Mouse (Mus musculus) ES-Bruce4 (cell line): Measurements from ENCODE around the gene Tln1. TPM values are rescaled to one million over a fixed set of nuclear protein-coding genes. Genes with fewer than 3 reads are reported as not detected.

Source experiments
- H3K27ac ChIP-seq: 2 replicates; pipeline ENCODE4 v1.5.1; 2012; ENCODE audit warnings: low read length, inconsistent platforms; ENCODE audit not compliant: insufficient read depth
- H3K27me3 ChIP-seq: 2 replicates; pipeline ENCODE4 v1.6.1; 2012; ENCODE audit warnings: mild to moderate bottlenecking, low read length, inconsistent platforms; ENCODE audit not compliant: control insufficient read depth, poor library complexity, insufficient read depth, severe bottlenecking
- H3K36me3 ChIP-seq: 2 replicates; pipeline ENCODE4 v1.6.1; 2012; ENCODE audit warnings: inconsistent platforms, mild to moderate bottlenecking, low read length, moderate library complexity; ENCODE audit not compliant: control insufficient read depth, poor library complexity, insufficient read depth, severe bottlenecking
- H3K4me1 ChIP-seq: one replicate; pipeline ENCODE4 v1.8.1; 2011; ENCODE audit warnings: low read length; ENCODE audit not compliant: control insufficient read depth, insufficient read depth
- H3K4me3 ChIP-seq: 2 replicates; pipeline ENCODE4 v1.5.1; 2011; ENCODE audit warnings: low read depth, mild to moderate bottlenecking, low read length
- H3K9ac ChIP-seq: 2 replicates; pipeline ENCODE4 v1.6.1; 2012; ENCODE audit warnings: low read depth, mild to moderate bottlenecking, inconsistent platforms; ENCODE audit not compliant: poor library complexity, severe bottlenecking
- H3K9me3 ChIP-seq: replicated peaks from 2 replicates; pipeline ENCODE4 v1.6.1; 2012; ENCODE audit warnings: mild to moderate bottlenecking, low read length, inconsistent platforms; ENCODE audit not compliant: control insufficient read depth, poor library complexity, insufficient read depth, severe bottlenecking
- CTCF ChIP-seq: IDR thresholded peaks from one replicate; pipeline ENCODE4 v1.8.1; 2011; ENCODE audit warnings: low read depth, low read length
- EP300 ChIP-seq: IDR thresholded peaks from 2 replicates; pipeline ENCODE4 v1.6.1; 2011; ENCODE audit warnings: low read depth, low read length; ENCODE audit not compliant: insufficient read depth
- POLR2A ChIP-seq: IDR thresholded peaks from one replicate; pipeline ENCODE4 v1.8.1; 2011; ENCODE audit warnings: low read length; ENCODE audit not compliant: insufficient read depth
- polyA plus RNA-seq: library from polyadenylated mRNA; stranded (reverse); fragments of >200 nt; gene quantifications from 2 replicates; pipeline ENCODE4 v1.2.4, GENCODE M21; 2011; ENCODE audit warnings: low read depth; ENCODE audit not compliant: missing spikeins, insufficient read depth, insufficient read length

Gene Tln1
- polyA plus RNA-seq, 1 experiment, result 92.5 TPM

GRCm38 (mm10) chr4:43483535-43484091 lies 78.9 kb downstream of the Tln1 start, which contains the start of gene Sit1:
TSS of gene Sit1 (minus strand) at chr4:43483734.
- H3K4me3 ChIP-seq, result no peak within 1 kb of the TSS
- H3K27ac ChIP-seq, result no peak within 1 kb of the TSS
- no peaks in the 10 kb centered on the region for H3K36me3 ChIP-seq
- no peaks in the 10 kb centered on the region for H3K9me3 ChIP-seq
- no peak within 1 kb of the TSS for H3K9ac ChIP-seq
- TF ChIP-seq POLR2A (no peak), EP300 (no peak), CTCF (no peak)
- H3K4me1 ChIP-seq, result peaks cover 2% of the 10 kb centered on the region
- no peaks in the 10 kb centered on the region for H3K27me3 ChIP-seq

- Histone ChIP-seq H3K27ac (no peak overlapping the region), H3K4me3 (no peak overlapping the region), H3K27me3 (no peaks in the 10 kb centered on the region), H3K9me3 (no peaks in the 10 kb centered on the region), H3K36me3 (no peaks in the 10 kb centered on the region), H3K4me1 (peaks cover 2% of the 10 kb centered on the region), H3K9ac (no peak overlapping the region)
- TF ChIP-seq EP300 (no peak), POLR2A (no peak), CTCF (no peak)
Measured at GRCm38 (mm10) chr4:43482591-43482990, 79.9 kb downstream of the Tln1 start.

- no peak overlapping the region for H3K9ac ChIP-seq
- TF ChIP-seq EP300 (no peak), POLR2A (no peak), CTCF (no peak)
- no peaks in the 10 kb centered on the region for H3K27me3 ChIP-seq
- no peaks in the 10 kb centered on the region for H3K36me3 ChIP-seq
- H3K4me1 ChIP-seq, result peaks cover 2% of the 10 kb centered on the region
- no peaks in the 10 kb centered on the region for H3K9me3 ChIP-seq
- H3K4me3 ChIP-seq, result no peak overlapping the region
- no peak overlapping the region for H3K27ac ChIP-seq
Measured at GRCm38 (mm10) chr4:43481894-43482456, 80.5 kb downstream of the Tln1 start.

Other genes with a start within 250 kb of the Tln1 start
- gene Rusc2, start 180.7 kb downstream of the Tln1 start, polyA plus RNA-seq, result 24.9 and 27.0 TPM in 2 replicates
- gene Fam166b, start 133.6 kb downstream of the Tln1 start, polyA plus RNA-seq, result 2.1 and 2.4 TPM in 2 replicates
- 12.6 and 14.9 TPM in 2 replicates for gene Tesk1, start 120.8 kb downstream of the Tln1 start, polyA plus RNA-seq
- gene Cd72, start 108.1 kb downstream of the Tln1 start, polyA plus RNA-seq, result not detected in 2 replicates
- not detected in 2 replicates for gene Sit1, start 79.0 kb downstream of the Tln1 start, polyA plus RNA-seq
- gene Ccdc107, start 69.8 kb downstream of the Tln1 start, polyA plus RNA-seq, result 16.5 and 17.8 TPM in 2 replicates
- gene Arhgef39, start 63.0 kb downstream of the Tln1 start, polyA plus RNA-seq, result 33.1 and 40.8 TPM in 2 replicates
- gene Car9, start 55.7 kb downstream of the Tln1 start, polyA plus RNA-seq, result 0.61 and 0.75 TPM in 2 replicates
- gene Tpm2, start 38.9 kb downstream of the Tln1 start, polyA plus RNA-seq, result 81.8 and 86.0 TPM in 2 replicates
- 24.0 and 24.4 TPM in 2 replicates for gene Creb3, start 359 bp downstream of the Tln1 start, polyA plus RNA-seq
- gene Rgp1, start 16.0 kb upstream of the Tln1 start, polyA plus RNA-seq, result 27.9 and 30.9 TPM in 2 replicates
- 6.6 and 8.9 TPM in 2 replicates for gene Gba2, start 16.2 kb upstream of the Tln1 start, polyA plus RNA-seq
- gene Msmp, start 21.8 kb upstream of the Tln1 start, polyA plus RNA-seq, result not detected in 2 replicates
- gene Npr2, start 69.2 kb upstream of the Tln1 start, polyA plus RNA-seq, result 3.1 and 5.1 TPM in 2 replicates
- 0.50 and 0.97 TPM in 2 replicates for gene Spag8, start 90.9 kb upstream of the Tln1 start, polyA plus RNA-seq
- 30.1 and 33.4 TPM in 2 replicates for gene Hint2, start 93.8 kb upstream of the Tln1 start, polyA plus RNA-seq
- gene Tmem8b, start 106.3 kb upstream of the Tln1 start, polyA plus RNA-seq, result 4.5 and 5.0 TPM in 2 replicates
- 0.19 and 0.55 TPM in 2 replicates for gene Fam221b, start 106.5 kb upstream of the Tln1 start, polyA plus RNA-seq
- gene Olfr70, start 138.1 kb upstream of the Tln1 start, polyA plus RNA-seq, result not detected in 2 replicates
- gene Olfr71, start 147.6 kb upstream of the Tln1 start, polyA plus RNA-seq, result not detected in 2 replicates
- not detected in 2 replicates for gene Hrct1, start 164.5 kb upstream of the Tln1 start, polyA plus RNA-seq
- 0.51 TPM in 1 of 2 replicates, not detected in the other for gene Spaar, start 167.3 kb upstream of the Tln1 start, polyA plus RNA-seq
- gene Olfr159, start 208.3 kb upstream of the Tln1 start, polyA plus RNA-seq, result not detected in 2 replicates